Mouse (Mus musculus) ES-E14 (cell line): Measurements from ENCODE around the gene Zmiz1.

Source experiments
- HCFC1 ChIP-seq: IDR thresholded peaks from 2 replicates; pipeline ENCODE4 v1.6.1; 2012; ENCODE audit warnings: low read length, inconsistent platforms, borderline replicate concordance; ENCODE audit not compliant: insufficient read depth
- ZC3H11A ChIP-seq: IDR thresholded peaks from 2 replicates; pipeline ENCODE4 v1.6.1; 2012; ENCODE audit warnings: low read depth, mild to moderate bottlenecking, inconsistent platforms, low read length, borderline replicate concordance

GRCm38 (mm10) chr14:25666668-25667376, 207.8 kb downstream of the Zmiz1 start:
- TF ChIP-seq ZC3H11A: no peak
- TF ChIP-seq HCFC1: no peak
